Mouse (Mus musculus) bone marrow, adult 2 months (tissue): ENCODE results near the gene Bpifc. TPM values are rescaled to one million over a fixed set of nuclear protein-coding genes. Genes with fewer than 3 reads are reported as not detected.

Experiments used
- H3K27ac ChIP-seq: fragments of 200-500 bp; 2 replicates; pipeline ENCODE4 v1.5.1; 2012; ENCODE audit warnings: low read depth, mild to moderate bottlenecking, control low read depth, inconsistent platforms, low read length; ENCODE audit not compliant: control insufficient read depth, poor library complexity, insufficient read depth
- H3K4me1 ChIP-seq: fragments of 200-500 bp; 2 replicates; pipeline ENCODE4 v1.6.1; 2011; ENCODE audit warnings: low read length; ENCODE audit not compliant: control insufficient read depth, insufficient read depth
- H3K4me3 ChIP-seq: fragments of 200-500 bp; replicated peaks from 2 replicates; pipeline ENCODE3; 2011; ENCODE audit warnings: mild to moderate bottlenecking, low read depth, low read length, control low read depth; ENCODE audit not compliant: control insufficient read depth
- CTCF ChIP-seq: fragments of 200-500 bp; IDR thresholded peaks from 2 replicates; pipeline ENCODE4 v1.5.1; 2011; ENCODE audit warnings: low read length, control low read depth; ENCODE audit not compliant: control insufficient read depth, insufficient read depth
- POLR2A ChIP-seq: fragments of 200-500 bp; IDR thresholded peaks from 2 replicates; pipeline ENCODE4 v1.6.1; 2011; ENCODE audit warnings: low read depth, mild to moderate bottlenecking, control low read depth, low read length, borderline replicate concordance; ENCODE audit not compliant: control insufficient read depth
- WGBS: fragments of 180-500 bp; shearing (Covaris S2); methylation state at CpG from one replicate; pipeline ENCODE4 v1.1.7; 2018; 5-methylcytosine and 5-hydroxymethylcytosine counted together
- polyA plus RNA-seq: library from polyadenylated mRNA; stranded (reverse); fragments of >200 nt; gene quantifications from 2 replicates; pipeline ENCODE4 v1.2.4, GENCODE M21; 2011; ENCODE audit warnings: low replicate concordance; ENCODE audit not compliant: missing spikeins, insufficient read depth, insufficient read length

Gene Bpifc
- 0.75 TPM in 1 of 2 replicates, not detected in the other for polyA plus RNA-seq

- no peak for TF ChIP-seq CTCF
- no peak for TF ChIP-seq POLR2A
- WGBS: 44% methylated on average over 2 of the region's 2 CpGs
Observed at GRCm38 (mm10) chr10:86011781-86012180, at the start of gene Bpifc. Gene Bpifc, minus strand, starts transcription at chr10:86011895.

DNA sequence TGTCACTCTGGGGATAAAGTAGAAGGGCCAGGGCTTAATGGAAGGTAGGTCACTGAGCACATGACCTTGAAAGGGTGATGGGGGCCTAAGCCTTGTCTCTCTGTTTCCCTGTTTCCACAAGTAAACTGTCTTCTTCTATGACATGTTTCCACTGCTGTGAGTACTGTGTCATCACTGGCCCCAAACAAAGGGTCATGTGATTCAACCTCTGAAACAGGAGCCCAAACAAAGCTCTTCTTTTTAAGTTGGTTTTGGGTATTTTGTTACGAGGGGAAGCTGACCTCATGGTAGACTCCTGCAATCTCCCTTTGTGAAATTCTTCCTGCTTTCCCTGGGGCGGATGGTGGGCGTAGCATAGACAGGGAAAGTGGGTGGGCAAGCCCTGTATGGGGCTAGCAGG, 48.6 kb upstream of the Bpifc start:
- H3K4me3 ChIP-seq: no peak overlapping the region
- no peak for TF ChIP-seq CTCF
- no peak for TF ChIP-seq POLR2A
- WGBS: 48% methylated on average over 3 of the region's 3 CpGs

More at GRCm38 (mm10) chr10:86011781-86012180, at the start of gene Bpifc:
- Histone ChIP-seq H3K4me3 (no peak within 1 kb of the TSS), H3K27ac (no peak within 1 kb of the TSS), H3K4me1 (peaks cover 2% of the 10 kb centered on the region)

DNA sequence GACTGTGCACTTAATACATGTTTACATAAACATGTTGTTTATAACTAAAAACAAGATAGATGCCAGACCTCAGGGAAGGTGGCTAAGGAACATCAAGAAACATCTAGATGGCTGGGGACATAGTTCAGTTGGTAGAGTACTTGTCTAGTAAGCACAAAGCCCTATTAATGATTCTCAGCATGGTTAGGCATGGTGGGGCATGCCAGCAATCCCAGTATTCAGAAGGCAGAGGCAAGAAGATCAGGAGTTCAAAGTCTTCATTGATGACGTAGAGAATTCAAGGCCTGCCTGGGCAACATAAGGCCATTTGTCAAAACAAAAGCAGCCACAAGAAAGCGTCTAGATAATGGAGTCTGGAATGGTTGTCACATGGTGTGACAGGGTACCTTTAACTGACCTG, 46.0 kb upstream of the Bpifc start:
- peaks cover 4% of the 10 kb centered on the region; the same call in 1 of the 2 replicates for H3K4me1 ChIP-seq
- TF ChIP-seq POLR2A (no peak), CTCF (no peak)
- WGBS: 80% methylated on average over 2 of the region's 2 CpGs

More for the DNA sequence above, 48.6 kb upstream of the Bpifc start:
- H3K4me1 ChIP-seq: peaks cover 1% of the 10 kb centered on the region; the same call in 1 of the 2 replicates
- H3K27ac ChIP-seq: no peak overlapping the region

DNA sequence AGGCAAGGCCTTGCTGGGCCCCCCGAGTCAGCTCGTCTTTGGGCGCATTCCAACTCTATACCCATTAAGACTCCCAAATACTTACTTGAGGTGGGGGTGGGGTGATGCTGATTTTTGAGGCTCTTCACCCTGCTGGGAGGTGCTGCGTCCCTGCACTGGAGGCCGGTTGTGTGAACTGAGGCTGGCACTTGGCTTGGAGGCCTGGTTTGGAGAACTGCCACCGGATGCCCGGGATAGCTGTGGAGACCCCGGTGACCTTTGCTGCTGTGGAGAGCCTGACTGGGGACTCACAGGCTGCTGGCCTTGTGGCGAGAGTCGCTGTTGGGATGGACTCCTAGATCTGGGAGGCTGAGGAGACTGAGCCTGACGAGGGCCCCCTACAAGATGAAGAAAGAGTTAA, 45.6 kb upstream of the Bpifc start:
- peaks cover 7% of the 10 kb centered on the region; the same call in 1 of the 2 replicates for H3K4me1 ChIP-seq
- WGBS: 91% methylated on average over 11 of the region's 11 CpGs

More for the DNA sequence above, 46.0 kb upstream of the Bpifc start:
- Histone ChIP-seq H3K27ac (no peak overlapping the region), H3K4me3 (no peak overlapping the region)

DNA sequence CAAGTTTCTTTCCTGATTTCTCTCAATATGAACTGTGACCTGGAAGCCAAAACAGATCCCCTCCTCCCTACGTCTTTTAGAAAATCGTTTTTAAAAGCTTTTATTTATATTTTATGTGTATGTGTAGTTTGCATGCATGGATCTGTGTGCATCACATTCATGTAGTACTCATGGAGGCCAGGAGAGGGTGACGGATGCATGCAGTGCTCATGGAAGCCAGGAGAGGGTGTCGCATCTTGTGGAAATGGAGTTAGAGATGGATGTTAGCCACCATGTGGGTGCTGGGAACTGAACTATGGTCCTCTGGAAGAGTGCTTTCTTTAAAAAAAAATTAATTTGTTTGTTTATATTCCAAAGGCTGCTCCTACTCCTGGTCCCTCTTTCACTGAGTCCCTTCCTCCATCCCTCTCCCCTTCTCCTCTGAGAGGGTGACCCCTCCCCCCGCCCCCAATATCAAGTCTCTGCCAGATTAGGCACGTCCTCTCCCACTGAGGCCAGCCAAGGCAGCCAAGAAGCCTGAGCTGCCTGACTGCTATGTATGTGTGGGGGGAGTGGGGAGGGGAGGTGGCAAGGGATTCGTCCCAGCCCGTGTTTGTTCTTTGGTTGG, 44.7 kb upstream of the Bpifc start:
- 88% methylated on average over 8 of the region's 8 CpGs for WGBS
- TF ChIP-seq CTCF (peak; percentile 13; the same call in 1 of the 2 replicates), POLR2A (no peak)
- Histone ChIP-seq H3K27ac (no peak overlapping the region), H3K4me3 (no peak overlapping the region), H3K4me1 (peaks cover 7% of the 10 kb centered on the region; the same call in 1 of the 2 replicates)

More for the DNA sequence above, 45.6 kb upstream of the Bpifc start:
- H3K4me3 ChIP-seq: no peak overlapping the region
- TF ChIP-seq CTCF (no peak), POLR2A (no peak)
- H3K27ac ChIP-seq: no peak overlapping the region

- no peak for TF ChIP-seq POLR2A
- WGBS: 29% methylated on average over 10 of the region's 10 CpGs
- peaks cover 6% of the 10 kb centered on the region; the same call in 1 of the 2 replicates for H3K4me1 ChIP-seq
- no peak overlapping the region for H3K27ac ChIP-seq
- no peak overlapping the region for H3K4me3 ChIP-seq
Observed at GRCm38 (mm10) chr10:86052818-86053522, 41.3 kb upstream of the Bpifc start.

GRCm38 (mm10) chr10:86050522-86050921, 38.8 kb upstream of the Bpifc start:
- 91% methylated on average over 2 of the region's 2 CpGs for WGBS
- no peak for TF ChIP-seq CTCF
- no peak for TF ChIP-seq POLR2A
- H3K4me1 ChIP-seq: peaks cover 6% of the 10 kb centered on the region; the same call in 1 of the 2 replicates

DNA sequence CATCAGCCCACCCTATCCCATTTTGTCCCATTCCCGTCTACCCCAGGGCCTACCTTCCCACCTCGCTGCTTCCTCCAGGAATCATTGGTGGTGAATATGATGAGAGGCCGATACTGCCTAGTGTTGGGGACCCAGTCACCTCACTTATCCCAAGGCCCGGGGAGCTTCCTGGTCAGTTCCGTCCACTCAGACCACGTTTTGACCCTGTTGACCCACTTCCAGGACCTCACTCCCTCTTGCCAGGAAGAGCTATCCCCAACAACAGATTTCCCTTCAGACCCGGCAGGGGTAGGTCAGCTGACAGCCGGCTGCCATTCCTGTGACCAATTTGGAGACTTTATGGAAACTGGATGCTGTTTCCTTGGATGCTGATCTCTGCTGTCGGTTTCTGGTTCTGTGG, 36.1 kb upstream of the Bpifc start:
- Histone ChIP-seq H3K4me3 (no peak overlapping the region), H3K4me1 (peaks cover 3% of the 10 kb centered on the region; the same call in 1 of the 2 replicates), H3K27ac (no peak overlapping the region)
- 94% methylated on average over 9 of the region's 9 CpGs for WGBS
- TF ChIP-seq CTCF (no peak), POLR2A (no peak)

More at GRCm38 (mm10) chr10:86050522-86050921, 38.8 kb upstream of the Bpifc start:
- Histone ChIP-seq H3K4me3 (no peak overlapping the region), H3K27ac (no peak overlapping the region)
